Comparison of ENCODE assay signal across 8 mouse cellular contexts in the genomic region with DNA sequence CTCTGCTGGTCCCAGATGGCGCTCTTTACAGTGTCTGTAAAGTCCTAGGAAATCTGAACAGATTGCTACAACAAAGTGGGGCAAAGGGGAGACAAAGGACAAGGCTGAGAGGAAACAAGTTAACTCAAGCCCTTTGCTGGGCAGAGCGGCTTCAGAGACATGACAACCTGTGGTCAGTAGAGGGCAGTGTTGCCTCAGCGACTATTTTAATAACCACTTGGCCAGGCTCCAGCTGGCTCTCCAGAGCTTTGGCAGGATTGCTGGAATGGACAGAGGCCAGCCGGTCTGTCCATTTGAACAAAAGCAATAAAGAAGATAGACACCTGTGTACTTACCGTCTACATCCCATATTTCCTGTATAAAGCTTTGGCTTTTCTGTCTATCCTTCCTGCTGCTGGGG. TPM values are rescaled to one million over a fixed set of nuclear protein-coding genes. Genes with fewer than 3 reads are reported as not detected.
DNase-seq lines count a peak whose midpoint lies in the region; ATAC-seq and TF ChIP-seq lines count a peak whose summit lies in the region.
"Had no signal": no experiment of that assay in that cellular context is flagged by ENCODE, and none has a peak within 500 bp of the region (broad histone marks: within the 10 kb centered on the region; RNA-seq: fewer than 3 reads in every experiment).

No protein-coding gene starts in this region.

- no peaks in the 10 kb centered on the region for H3K36me3 ChIP-seq in intestine, postnatal 0 days (ENCODE audit: control insufficient read depth, insufficient read depth)
- no peaks in the 10 kb centered on the region for H3K36me3 ChIP-seq in midbrain, postnatal 0 days (ENCODE audit: insufficient read depth, low read length)

- H3K4me1 ChIP-seq in intestine, postnatal 0 days (replicated peaks; ENCODE audit: control insufficient read depth, insufficient read depth, low read length): no peaks in the 10 kb centered on the region
- no peaks in the 10 kb centered on the region; the same call in 1 of the 2 replicates for H3K4me1 ChIP-seq in midbrain, postnatal 0 days (ENCODE audit: insufficient read depth, low read length)

- intact Hi-C loops in gastrocnemius, postnatal 14 days (cut with DNase I; ENCODE audit: low total_unique reads): no loop called here
- intact Hi-C loops in left cerebral cortex, postnatal 4 days (cut with DNase I): loop anchor here (10.0 kb wide), 2 partner anchors 1229 to 1579 kb away; partner anchors contain the start of gene Plxna2

- H3K27ac ChIP-seq in intestine, postnatal 0 days (ENCODE audit: low read depth, low read length): no peak overlapping the region
- H3K27ac ChIP-seq in midbrain, postnatal 0 days (ENCODE audit: low read depth, low read length): no peak overlapping the region

- H3K9ac ChIP-seq in intestine, postnatal 0 days (ENCODE audit: low read depth, low read length): no peak overlapping the region
- H3K9ac ChIP-seq in midbrain, postnatal 0 days (replicated peaks; ENCODE audit: low read length, poor library complexity, severe bottlenecking): no peak overlapping the region

- H3K9me3 ChIP-seq in intestine, postnatal 0 days (ENCODE audit: control insufficient read depth): no peaks in the 10 kb centered on the region
- no peaks in the 10 kb centered on the region for H3K9me3 ChIP-seq in midbrain, postnatal 0 days (ENCODE audit: low read length)

- no peak overlapping the region for H3K4me3 ChIP-seq in intestine, postnatal 0 days (ENCODE audit: low read depth, low read length)
- H3K4me3 ChIP-seq in midbrain, postnatal 0 days (ENCODE audit: low read depth, low read length): no peak overlapping the region
- H3K4me3 ChIP-seq: myocyte had no signal

- no peak overlapping the region for H3K4me2 ChIP-seq in intestine, postnatal 0 days (replicated peaks; ENCODE audit: low read depth)
- H3K4me2 ChIP-seq in midbrain, postnatal 0 days (ENCODE audit: low read depth, low read length, poor library complexity, severe bottlenecking): no peak overlapping the region

- peak; percentile 95 for TF ChIP-seq CTCF in intestine, postnatal 0 days (IDR thresholded peaks at IDR 0.05; ENCODE audit: low read depth)
- TF ChIP-seq CTCF in midbrain, postnatal 0 days (IDR thresholded peaks at IDR 0.05): peak; percentile 93

- ATAC-seq in intestine, postnatal 0 days: 0 out of 2 replicates have a peak, but pooled peaks have one; percentile 25
- no peak for ATAC-seq in midbrain, postnatal 0 days (ENCODE audit: low FRiP score)

- H3K27me3 ChIP-seq in intestine, postnatal 0 days (replicated peaks; ENCODE audit: control insufficient read depth, insufficient read depth, low read length): no peaks in the 10 kb centered on the region
- no peaks in the 10 kb centered on the region for H3K27me3 ChIP-seq in midbrain, postnatal 0 days (ENCODE audit: insufficient read depth, low read length)

- DNase-seq in adipocyte (ENCODE audit: low spot score): peak; percentile 94
- DNase-seq in cerebellum, postnatal 4 days (ENCODE audit: low spot score in 2 of 2): peak; percentile 88 to 93
- DNase-seq in gastrocnemius, postnatal 14 days: peak; percentile 86
- peak; percentile 93 for DNase-seq in left cerebral cortex, postnatal 4 days
- DNase-seq in midbrain, postnatal 0 days (ENCODE audit: low spot score): peak; percentile 93
- peak; percentile 40 to 80 for DNase-seq in spleen, postnatal 4 days (ENCODE audit: low spot score in 2 of 2)

- 0% methylated on average over 5 of the region's 5 CpGs for WGBS in intestine, postnatal 0 days
- WGBS in midbrain, postnatal 0 days: 0% methylated on average over 5 of the region's 5 CpGs

RNA-seq across cellular contexts. Expression of gene Camk1g, which starts 16.0 kb away (rescaled TPM):
- total RNA-seq in gastrocnemius, postnatal 14 days (2021): under 1 TPM; 0.18 to 0.33 TPM
- 0.93 and 1.0 TPM in 2 replicates for polyA plus RNA-seq in intestine, postnatal 0 days (2015; fragmentation: Nextera tagmentation; extraction: Ambion mirVana)
- 10 to 100 TPM; 36.4 to 39.0 TPM for total RNA-seq in left cerebral cortex, postnatal 4 days (2021)
- total RNA-seq in midbrain, postnatal 0 days (2014; rRNA removed): 48.1 and 54.7 TPM in 2 replicates
- polyA plus RNA-seq in midbrain, postnatal 0 days (2015; fragmentation: Nextera tagmentation; extraction: Ambion mirVana): 46.6 and 50.3 TPM in 2 replicates

Comparison
In these comparisons a context has a peak if more than half of its experiments do, and no peak if none do; other contexts are left out.
1. RNA of gene Camk1g, which starts 16.0 kb away (total RNA-seq): 48.1 to 54.7 TPM in midbrain, postnatal 0 days and 36.4 to 39.0 TPM in left cerebral cortex, postnatal 4 days; 0.18 to 0.33 TPM in gastrocnemius, postnatal 14 days; every median in the first group is over 10 times any median in the second.
2. Peak in every context shown above with its lines, with median percentiles within 50 percentile points of each other: DNase-seq.